Mouse (Mus musculus): ENCODE measurements around the gene Tspan13. TPM values are rescaled to one million over a fixed set of nuclear protein-coding genes. Genes with fewer than 3 reads are reported as not detected.

The Tspan13 gene
- polyA plus RNA-seq, 1 experiment, result 0.87 TPM

- Histone ChIP-seq H3K36me3 (ENCODE audit: control insufficient read depth, insufficient read depth) (no peaks in the 10 kb centered on the region), H3ac (ENCODE audit: control insufficient read depth, insufficient read length, low read depth) (no peak overlapping the region), H3K4me3 (ENCODE audit: insufficient read depth, poor library complexity, severe bottlenecking) (no peak overlapping the region), H3K79me2 (ENCODE audit: control insufficient read depth, insufficient read depth) (no peaks in the 10 kb centered on the region), H3K27me3 (ENCODE audit: control insufficient read depth, insufficient read depth, insufficient read length) (no peaks in the 10 kb centered on the region), H3K79me3 (ENCODE audit: low read depth) (no peaks in the 10 kb centered on the region)
- TF ChIP-seq FOSL1 (IDR thresholded peaks at IDR 0.05; ENCODE audit: insufficient read depth, low read length, poor library complexity, severe bottlenecking) (no peak), CEBPB (IDR thresholded peaks at IDR 0.05; ENCODE audit: low read depth) (no peak), MAX (IDR thresholded peaks at IDR 0.05) (no peak), USF1 (IDR thresholded peaks at IDR 0.05; ENCODE audit: low read depth) (no peak), CTCF (IDR thresholded peaks at IDR 0.05; ENCODE audit: control insufficient read depth, insufficient read depth, insufficient read length) (no peak), MYOG (IDR thresholded peaks at IDR 0.05; ENCODE audit: control insufficient read depth, extremely low read depth, insufficient read length) (no peak), MYOD1 (IDR thresholded peaks at IDR 0.05; ENCODE audit: control insufficient read depth, insufficient read length, low read depth) (no peak)
Measured at GRCm38 (mm10) chr12:35984743-35985142, 57.6 kb downstream of the Tspan13 start.

- H3ac ChIP-seq (ENCODE audit: control insufficient read depth, insufficient read length, low read depth), result no peak overlapping the region
- no peak overlapping the region for H3K4me3 ChIP-seq (ENCODE audit: insufficient read depth, poor library complexity, severe bottlenecking)
- no peaks in the 10 kb centered on the region for H3K36me3 ChIP-seq (ENCODE audit: control insufficient read depth, insufficient read depth)
- no peaks in the 10 kb centered on the region for H3K79me2 ChIP-seq (ENCODE audit: control insufficient read depth, insufficient read depth)
- no peaks in the 10 kb centered on the region for H3K79me3 ChIP-seq (ENCODE audit: low read depth)
- H3K27me3 ChIP-seq (ENCODE audit: control insufficient read depth, insufficient read depth, insufficient read length), result no peaks in the 10 kb centered on the region
- TF ChIP-seq CTCF (IDR thresholded peaks at IDR 0.05; ENCODE audit: control insufficient read depth, insufficient read depth, insufficient read length) (no peak), USF1 (IDR thresholded peaks at IDR 0.05; ENCODE audit: low read depth) (no peak), MYOD1 (IDR thresholded peaks at IDR 0.05; ENCODE audit: control insufficient read depth, insufficient read length, low read depth) (no peak), FOSL1 (IDR thresholded peaks at IDR 0.05; ENCODE audit: insufficient read depth, low read length, poor library complexity, severe bottlenecking) (no peak), MAX (IDR thresholded peaks at IDR 0.05) (no peak), MYOG (IDR thresholded peaks at IDR 0.05; ENCODE audit: control insufficient read depth, extremely low read depth, insufficient read length) (no peak), CEBPB (IDR thresholded peaks at IDR 0.05; ENCODE audit: low read depth) (no peak)
Measured at GRCm38 (mm10) chr12:35983472-35983871, 58.8 kb downstream of the Tspan13 start.

DNA sequence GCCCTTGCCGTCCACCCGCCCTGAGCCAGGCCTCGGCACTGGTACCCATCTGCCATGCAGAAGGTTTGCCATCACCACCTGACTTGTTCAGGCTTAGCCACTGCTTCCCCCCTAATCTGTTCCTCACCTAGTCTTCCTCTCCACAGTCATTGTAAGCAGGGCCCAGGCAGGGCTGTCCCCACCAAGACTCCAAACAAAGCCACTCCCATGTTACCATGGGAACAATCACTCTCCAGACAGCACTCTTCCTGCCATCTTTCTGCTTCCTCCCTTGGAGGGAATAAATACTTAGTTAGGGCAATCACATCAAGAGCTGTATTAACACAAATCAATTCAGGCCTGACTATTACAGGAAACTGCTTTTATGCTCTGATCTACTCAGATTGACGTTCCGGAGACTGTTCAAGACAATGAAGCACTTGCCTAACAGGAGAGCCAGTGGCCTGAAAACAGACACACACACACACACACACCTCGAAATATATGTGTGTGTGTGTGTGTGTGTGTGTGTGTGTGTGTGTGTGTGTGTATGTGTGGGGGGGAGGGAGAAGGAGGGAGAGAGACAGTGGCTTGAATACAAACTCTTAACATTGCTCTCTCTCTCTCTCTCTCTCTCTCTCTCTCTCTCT is 60.5 kb downstream of the Tspan13 start:
- no peaks in the 10 kb centered on the region for H3K27me3 ChIP-seq (ENCODE audit: control insufficient read depth, insufficient read depth, insufficient read length)
- no peaks in the 10 kb centered on the region for H3K79me3 ChIP-seq (ENCODE audit: low read depth)
- no peak for TF ChIP-seq MYOG (IDR thresholded peaks at IDR 0.05; ENCODE audit: control insufficient read depth, extremely low read depth, insufficient read length)
- TF ChIP-seq CTCF (IDR thresholded peaks at IDR 0.05; ENCODE audit: control insufficient read depth, insufficient read depth, insufficient read length), result no peak
- no peak for TF ChIP-seq FOSL1 (IDR thresholded peaks at IDR 0.05; ENCODE audit: insufficient read depth, low read length, poor library complexity, severe bottlenecking)
- no peak for TF ChIP-seq USF1 (IDR thresholded peaks at IDR 0.05; ENCODE audit: low read depth)
- TF ChIP-seq MYOD1 (IDR thresholded peaks at IDR 0.05; ENCODE audit: control insufficient read depth, insufficient read length, low read depth), result no peak
- TF ChIP-seq CEBPB (IDR thresholded peaks at IDR 0.05; ENCODE audit: low read depth), result no peak
- TF ChIP-seq MAX (IDR thresholded peaks at IDR 0.05), result no peak
- H3ac ChIP-seq (ENCODE audit: control insufficient read depth, insufficient read length, low read depth), result no peak overlapping the region
- no peak overlapping the region for H3K4me3 ChIP-seq (ENCODE audit: insufficient read depth, poor library complexity, severe bottlenecking)
- H3K79me2 ChIP-seq (ENCODE audit: control insufficient read depth, insufficient read depth), result no peaks in the 10 kb centered on the region
- no peaks in the 10 kb centered on the region for H3K36me3 ChIP-seq (ENCODE audit: control insufficient read depth, insufficient read depth)

GRCm38 (mm10) chr12:35979625-35980024 is 62.7 kb downstream of the Tspan13 start:
- Histone ChIP-seq H3K4me3 (ENCODE audit: insufficient read depth, poor library complexity, severe bottlenecking) (no peak overlapping the region), H3K79me2 (ENCODE audit: control insufficient read depth, insufficient read depth) (no peaks in the 10 kb centered on the region), H3ac (ENCODE audit: control insufficient read depth, insufficient read length, low read depth) (no peak overlapping the region), H3K27me3 (ENCODE audit: control insufficient read depth, insufficient read depth, insufficient read length) (no peaks in the 10 kb centered on the region), H3K36me3 (ENCODE audit: control insufficient read depth, insufficient read depth) (no peaks in the 10 kb centered on the region), H3K79me3 (ENCODE audit: low read depth) (no peaks in the 10 kb centered on the region)
- no peak for TF ChIP-seq USF1 (IDR thresholded peaks at IDR 0.05; ENCODE audit: low read depth)
- no peak for TF ChIP-seq MAX (IDR thresholded peaks at IDR 0.05)
- TF ChIP-seq FOSL1 (IDR thresholded peaks at IDR 0.05; ENCODE audit: insufficient read depth, low read length, poor library complexity, severe bottlenecking), result no peak
- no peak for TF ChIP-seq CEBPB (IDR thresholded peaks at IDR 0.05; ENCODE audit: low read depth)
- no peak for TF ChIP-seq MYOG (IDR thresholded peaks at IDR 0.05; ENCODE audit: control insufficient read depth, extremely low read depth, insufficient read length)
- no peak for TF ChIP-seq CTCF (IDR thresholded peaks at IDR 0.05; ENCODE audit: control insufficient read depth, insufficient read depth, insufficient read length)
- no peak for TF ChIP-seq MYOD1 (IDR thresholded peaks at IDR 0.05; ENCODE audit: control insufficient read depth, insufficient read length, low read depth)

GRCm38 (mm10) chr12:35977633-35978246 is 64.6 kb downstream of the Tspan13 start:
- Histone ChIP-seq H3K36me3 (ENCODE audit: control insufficient read depth, insufficient read depth) (no peaks in the 10 kb centered on the region), H3K79me2 (ENCODE audit: control insufficient read depth, insufficient read depth) (no peaks in the 10 kb centered on the region), H3ac (ENCODE audit: control insufficient read depth, insufficient read length, low read depth) (no peak overlapping the region), H3K79me3 (ENCODE audit: low read depth) (no peaks in the 10 kb centered on the region), H3K27me3 (ENCODE audit: control insufficient read depth, insufficient read depth, insufficient read length) (no peaks in the 10 kb centered on the region), H3K4me3 (ENCODE audit: insufficient read depth, poor library complexity, severe bottlenecking) (no peak overlapping the region)
- TF ChIP-seq MYOD1 (IDR thresholded peaks at IDR 0.05; ENCODE audit: control insufficient read depth, insufficient read length, low read depth) (no peak), CTCF (IDR thresholded peaks at IDR 0.05; ENCODE audit: control insufficient read depth, insufficient read depth, insufficient read length) (no peak), MAX (IDR thresholded peaks at IDR 0.05) (no peak), CEBPB (IDR thresholded peaks at IDR 0.05; ENCODE audit: low read depth) (no peak), MYOG (IDR thresholded peaks at IDR 0.05; ENCODE audit: control insufficient read depth, extremely low read depth, insufficient read length) (no peak), USF1 (IDR thresholded peaks at IDR 0.05; ENCODE audit: low read depth) (no peak)
